Mouse (Mus musculus) intestine, embryonic 15.5 days (tissue): ENCODE results near the gene Slc25a22. TPM values are rescaled to one million over a fixed set of nuclear protein-coding genes. Genes with fewer than 3 reads are reported as not detected.
A peak's percentile ranks its signal among the peaks of the same experiment; 100 is the strongest.

Experiments used
- ATAC-seq: fragments of 200-750 bp; cut with Nextera tagmentation; 2 replicates; pipeline ENCODE4 v1.8.0; 2017; ENCODE audit warnings: moderate TSS enrichment, moderate library complexity
- H3K27ac ChIP-seq: fragments of 300-500 bp; sonication (generic); 2 replicates; pipeline ENCODE4 v1.5.1; 2015; ENCODE audit warnings: mild to moderate bottlenecking, inconsistent platforms
- H3K27me3 ChIP-seq: fragments of 300-500 bp; sonication (generic); replicated peaks from 2 replicates; pipeline ENCODE4 v1.6.1; 2015; ENCODE audit warnings: inconsistent platforms
- H3K36me3 ChIP-seq: fragments of 300-500 bp; sonication (generic); 2 replicates; pipeline ENCODE4 v1.6.1; 2015; ENCODE audit warnings: inconsistent platforms
- H3K4me1 ChIP-seq: fragments of 300-500 bp; sonication (generic); replicated peaks from 2 replicates; pipeline ENCODE4 v1.6.1; 2015; ENCODE audit warnings: inconsistent platforms
- H3K4me2 ChIP-seq: fragments of 300-500 bp; sonication (generic); replicated peaks from 2 replicates; pipeline ENCODE4 v1.6.1; 2015; ENCODE audit warnings: mild to moderate bottlenecking, inconsistent platforms
- H3K4me3 ChIP-seq: fragments of 300-500 bp; sonication (generic); replicated peaks from 2 replicates; pipeline ENCODE4 v1.5.1; 2015; ENCODE audit warnings: inconsistent platforms
- H3K9ac ChIP-seq: fragments of 300-500 bp; sonication (generic); 2 replicates; pipeline ENCODE4 v1.6.1; 2015; ENCODE audit warnings: inconsistent platforms
- H3K9me3 ChIP-seq: fragments of 300-500 bp; sonication (generic); 2 replicates; pipeline ENCODE4 v1.6.1; 2016; ENCODE audit warnings: inconsistent platforms
- WGBS: fragments of 180-500 bp; shearing (Covaris S2); methylation state at CpG from one replicate; pipeline ENCODE4 v1.1.7; 2015; 5-methylcytosine and 5-hydroxymethylcytosine counted together
- polyA plus RNA-seq: library from polyadenylated mRNA; unstranded; fragments of >200 nt; fragmentation: Nextera tagmentation; extraction: Ambion mirVana; gene quantifications from 2 replicates; pipeline ENCODE4 v1.2.1, GENCODE M21; 2015

The Slc25a22 gene
- 28.5 and 33.1 TPM in 2 replicates for polyA plus RNA-seq

DNA sequence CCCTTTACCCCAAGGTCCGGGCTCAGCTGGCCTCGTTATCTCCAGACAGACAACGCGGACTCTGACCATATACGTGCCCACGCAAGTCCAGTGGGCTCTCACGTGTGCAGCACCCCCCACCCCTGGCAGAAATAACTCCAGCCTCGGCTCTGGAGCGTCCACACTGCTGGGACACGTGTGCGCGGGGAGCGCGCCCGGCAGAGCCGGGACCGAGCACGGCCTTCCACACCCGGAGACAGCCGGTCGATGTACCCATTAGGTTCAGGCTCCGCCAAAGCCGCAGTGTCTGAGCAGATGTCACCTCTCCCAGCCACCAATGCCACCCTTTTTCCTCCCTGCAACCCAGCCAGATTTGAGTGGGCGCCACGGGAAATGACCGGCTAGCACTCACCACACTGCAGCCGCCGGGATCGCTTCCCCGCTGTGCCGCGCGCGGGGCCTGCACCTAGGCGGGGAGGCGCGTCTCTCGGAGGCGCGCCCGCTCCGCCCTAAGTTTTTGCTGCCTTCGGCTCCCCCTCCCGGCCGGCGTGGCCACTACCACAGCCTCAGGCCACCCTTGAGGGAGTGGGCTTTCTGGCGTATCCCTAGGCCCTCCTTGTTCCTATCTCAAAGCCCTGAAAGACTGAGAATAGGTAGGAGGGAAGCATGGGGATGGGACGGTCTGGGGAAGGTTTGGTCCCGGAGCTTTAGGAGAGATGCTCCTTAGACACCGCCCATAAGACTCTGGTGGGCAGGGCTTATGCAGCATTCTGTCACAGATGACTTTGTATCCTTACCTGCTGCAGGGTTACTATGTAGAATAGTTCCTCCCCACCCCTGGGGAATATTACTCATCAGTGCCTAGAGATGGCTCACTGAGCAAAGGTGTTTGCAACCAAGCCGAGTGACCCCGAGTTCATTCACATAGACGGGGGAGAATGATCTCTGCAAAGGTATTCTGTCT lies at the start of gene Slc25a22:
Slc25a22 (minus strand) TSS at position 715 of the 943 bp plus-strand sequence.
- peak; percentile 87 for ATAC-seq
- peak within 1 kb of the TSS; percentile 60 for H3K4me3 ChIP-seq
- H3K4me1 ChIP-seq = peaks cover 50% of the 10 kb centered on the region
- WGBS = 6% methylated on average over 52 of the region's 53 CpGs
- H3K4me2 ChIP-seq = peak within 1 kb of the TSS; percentile 94
- peak within 1 kb of the TSS; percentile 64; the same call in 1 of the 2 replicates for H3K27ac ChIP-seq
- no peaks in the 10 kb centered on the region for H3K27me3 ChIP-seq
- no peaks in the 10 kb centered on the region for H3K9me3 ChIP-seq
- peaks cover 11% of the 10 kb centered on the region; the same call in 1 of the 2 replicates for H3K36me3 ChIP-seq
- peak within 1 kb of the TSS; percentile 73 for H3K9ac ChIP-seq

DNA sequence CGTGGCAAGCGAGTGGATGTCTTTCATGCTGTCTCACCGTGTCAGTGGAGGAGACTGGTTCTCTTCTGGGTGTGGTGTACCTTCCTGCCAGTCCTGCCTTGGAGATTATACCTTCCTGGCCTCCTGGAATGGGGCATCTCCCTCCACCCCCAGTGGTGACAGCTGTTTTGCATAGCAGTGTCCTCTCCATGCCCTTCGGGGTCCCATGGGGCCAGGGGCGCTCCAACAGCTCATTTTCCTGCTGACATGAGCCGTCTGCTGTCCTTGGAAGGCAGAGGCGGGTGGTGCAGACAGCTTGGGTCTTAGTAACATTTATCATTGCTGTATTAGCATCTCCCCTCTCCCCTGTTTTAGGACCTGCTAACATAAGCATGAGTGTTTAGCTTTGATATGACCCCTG lies 49.4 kb upstream of the Slc25a22 start:
- Histone ChIP-seq H3K9me3 (no peaks in the 10 kb centered on the region), H3K27me3 (peaks cover 6% of the 10 kb centered on the region), H3K4me2 (no peak overlapping the region), H3K36me3 (peaks cover under 1% of the 10 kb centered on the region; the same call in 1 of the 2 replicates), H3K4me3 (no peak overlapping the region), H3K27ac (no peak overlapping the region), H3K4me1 (peaks cover 7% of the 10 kb centered on the region), H3K9ac (no peak overlapping the region; the same call in 1 of the 2 replicates)
- 76% methylated on average over 7 of the region's 7 CpGs for WGBS
- ATAC-seq = no peak

DNA sequence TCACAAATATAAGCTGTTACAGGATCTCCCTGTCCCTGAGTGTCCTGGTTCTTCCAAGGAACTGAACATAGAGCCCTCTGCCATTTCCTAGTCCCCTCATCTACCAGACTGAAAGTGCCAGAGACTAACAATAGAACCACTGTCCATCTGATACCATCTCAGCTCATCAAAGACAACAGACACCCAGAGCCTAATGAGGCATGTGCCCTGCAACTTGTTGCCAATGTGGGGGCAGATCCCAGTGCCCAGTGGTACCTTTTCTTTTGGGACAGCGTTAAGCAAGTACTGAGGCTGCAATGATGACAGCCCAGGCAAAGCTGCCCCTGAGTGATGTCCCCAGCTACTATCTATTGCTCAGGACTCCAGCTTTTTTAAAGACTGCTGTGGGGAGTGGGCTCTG lies 48.5 kb upstream of the Slc25a22 start:
- H3K4me2 ChIP-seq = no peak overlapping the region
- H3K9ac ChIP-seq = no peak overlapping the region
- H3K27ac ChIP-seq = no peak overlapping the region
- peaks cover 11% of the 10 kb centered on the region for H3K27me3 ChIP-seq
- peaks cover 15% of the 10 kb centered on the region for H3K4me1 ChIP-seq
- no peaks in the 10 kb centered on the region for H3K9me3 ChIP-seq
- ATAC-seq = no peak
- no peaks in the 10 kb centered on the region for H3K36me3 ChIP-seq
- H3K4me3 ChIP-seq = no peak overlapping the region
- 91% methylated on average over 1 of the region's 1 CpGs for WGBS

GRCm38 (mm10) chr7:141485606-141486005 lies 47.9 kb upstream of the Slc25a22 start:
- Histone ChIP-seq H3K4me3 (no peak overlapping the region), H3K4me2 (no peak overlapping the region), H3K9ac (no peak overlapping the region), H3K36me3 (no peaks in the 10 kb centered on the region), H3K27ac (no peak overlapping the region), H3K27me3 (peaks cover 11% of the 10 kb centered on the region), H3K9me3 (no peaks in the 10 kb centered on the region), H3K4me1 (peaks cover 20% of the 10 kb centered on the region)
- 83% methylated on average over 2 of the region's 2 CpGs for WGBS
- ATAC-seq = no peak

- no peaks in the 10 kb centered on the region for H3K9me3 ChIP-seq
- H3K9ac ChIP-seq = no peak overlapping the region
- H3K27me3 ChIP-seq = peaks cover 11% of the 10 kb centered on the region
- 64% methylated on average over 2 of the region's 2 CpGs for whole genome bisulfite sequencing
- no peak overlapping the region for H3K27ac ChIP-seq
- H3K4me1 ChIP-seq = peaks cover 20% of the 10 kb centered on the region
- no peak overlapping the region for H3K4me2 ChIP-seq
- no peaks in the 10 kb centered on the region for H3K36me3 ChIP-seq
- no peak overlapping the region for H3K4me3 ChIP-seq
- no peak for ATAC-seq
These were observed 47.5 kb upstream of the Slc25a22 start for GRCm38 (mm10) chr7:141485186-141485585.

- WGBS = 75% methylated on average over 5 of the region's 5 CpGs
- Histone ChIP-seq H3K9me3 (no peaks in the 10 kb centered on the region), H3K36me3 (no peaks in the 10 kb centered on the region), H3K4me1 (peaks cover 20% of the 10 kb centered on the region), H3K27me3 (peaks cover 11% of the 10 kb centered on the region), H3K4me3 (no peak overlapping the region), H3K4me2 (no peak overlapping the region), H3K27ac (no peak overlapping the region), H3K9ac (no peak overlapping the region)
- no peak for ATAC-seq
These were observed 46.8 kb upstream of the Slc25a22 start for GRCm38 (mm10) chr7:141484186-141485120.

DNA sequence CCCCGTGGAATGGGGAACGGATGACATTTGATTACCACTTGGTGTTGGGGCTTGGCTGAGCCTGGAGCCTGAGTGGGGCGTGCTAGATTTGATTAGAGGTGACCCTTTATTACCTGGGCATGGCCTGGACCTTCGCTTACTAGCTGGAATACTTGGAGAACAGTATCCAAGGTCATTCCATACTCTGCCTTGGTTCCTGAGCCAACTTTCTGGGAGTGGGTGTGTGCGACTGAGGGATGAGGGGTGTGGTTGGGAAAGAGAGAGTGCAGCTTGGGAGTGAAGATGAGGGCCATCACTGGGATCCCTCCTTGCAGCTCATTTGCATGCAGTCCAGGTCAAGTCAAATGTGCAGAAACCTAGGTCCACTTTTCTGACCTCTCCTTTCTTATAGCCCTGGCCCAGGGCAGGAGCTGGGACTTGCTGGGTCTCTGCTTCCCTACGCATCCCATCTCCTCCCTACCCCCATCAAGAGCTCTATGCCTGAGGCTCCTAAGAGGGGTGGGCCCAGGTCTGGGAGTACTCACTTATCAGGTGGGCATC lies 45.5 kb upstream of the Slc25a22 start:
- Histone ChIP-seq H3K36me3 (no peaks in the 10 kb centered on the region), H3K27ac (no peak overlapping the region), H3K9me3 (no peaks in the 10 kb centered on the region), H3K4me1 (peaks cover 23% of the 10 kb centered on the region), H3K4me2 (no peak overlapping the region), H3K27me3 (peaks cover 11% of the 10 kb centered on the region), H3K9ac (no peak overlapping the region), H3K4me3 (no peak overlapping the region)
- WGBS = 75% methylated on average over 6 of the region's 6 CpGs
- no peak for ATAC-seq

DNA sequence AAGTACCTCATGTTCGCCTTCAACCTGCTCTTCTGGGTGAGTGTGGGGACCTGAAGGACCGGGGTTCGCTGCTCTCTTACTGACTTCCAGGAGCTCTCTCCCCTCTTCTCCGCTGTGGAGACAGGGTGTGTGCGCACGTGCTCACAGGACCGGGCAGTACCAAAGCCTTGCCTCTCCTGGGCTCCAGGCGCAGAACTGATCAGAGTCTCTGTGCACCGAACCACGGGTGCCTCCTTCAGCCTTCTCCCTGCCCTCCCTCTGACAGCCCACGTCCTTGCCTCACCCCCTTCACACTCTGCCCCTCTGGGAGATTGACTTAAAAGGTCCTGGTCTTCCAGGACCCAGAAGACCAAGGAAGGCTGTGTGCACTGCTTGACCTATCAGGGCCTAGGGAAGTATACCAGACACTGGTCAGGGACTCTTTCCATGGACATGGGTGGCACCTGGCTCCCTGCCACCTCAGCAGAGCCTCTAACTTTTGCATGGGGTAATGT lies 44.9 kb upstream of the Slc25a22 start:
- Histone ChIP-seq H3K4me2 (peak overlapping the region; percentile 99), H3K27ac (no peak overlapping the region), H3K36me3 (no peaks in the 10 kb centered on the region), H3K9me3 (no peaks in the 10 kb centered on the region), H3K27me3 (peaks cover 11% of the 10 kb centered on the region), H3K4me3 (peak overlapping the region; percentile 57), H3K4me1 (peaks cover 29% of the 10 kb centered on the region), H3K9ac (peak overlapping the region; percentile 48)
- no peak for ATAC-seq
- 13% methylated on average over 11 of the region's 11 CpGs for WGBS

GRCm38 (mm10) chr7:141481498-141482401 lies 44.1 kb upstream of the Slc25a22 start:
- peak overlapping the region; percentile 57 for H3K4me3 ChIP-seq
- peaks cover 38% of the 10 kb centered on the region for H3K4me1 ChIP-seq
- no peak overlapping the region for H3K27ac ChIP-seq
- no peaks in the 10 kb centered on the region for H3K36me3 ChIP-seq
- peaks cover 11% of the 10 kb centered on the region for H3K27me3 ChIP-seq
- H3K9ac ChIP-seq = peak overlapping the region; percentile 48
- WGBS = under 1% methylated on average over 70 of the region's 81 CpGs
- peak overlapping the region; percentile 99 for H3K4me2 ChIP-seq
- ATAC-seq = peak; percentile 15; the same call in 1 of the 2 replicates
- no peaks in the 10 kb centered on the region for H3K9me3 ChIP-seq

DNA sequence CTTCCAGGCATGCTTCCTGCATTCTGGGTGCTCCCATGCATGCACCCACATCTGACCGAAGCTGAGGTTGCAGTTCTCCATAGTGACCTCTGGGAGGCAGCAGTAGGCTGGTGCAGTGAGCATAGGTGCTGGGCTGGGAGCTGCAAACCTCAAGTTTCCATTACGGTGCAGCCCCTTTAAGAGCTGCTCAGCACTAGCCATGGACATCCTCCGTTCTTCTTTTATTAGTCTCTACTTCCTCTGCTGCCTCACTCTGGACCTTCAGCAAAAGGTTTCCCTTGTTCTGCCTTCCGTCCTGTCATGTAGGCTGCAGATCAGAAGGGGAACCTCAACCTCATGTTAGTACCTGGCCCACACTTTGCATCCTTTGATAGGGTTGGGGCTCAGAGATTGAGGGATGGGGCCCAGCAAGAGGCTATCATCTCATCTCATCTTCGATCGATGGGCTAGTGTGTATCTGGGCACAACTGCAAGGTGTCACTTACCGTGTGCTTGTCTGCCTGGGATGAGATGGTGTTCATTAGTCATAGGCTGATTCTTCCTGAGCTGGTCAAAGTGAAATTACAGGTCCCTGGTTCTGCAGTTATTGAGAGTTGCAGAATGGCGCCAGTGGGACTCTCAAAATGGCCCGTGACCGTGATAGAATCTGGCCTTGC lies 43.3 kb upstream of the Slc25a22 start:
- Histone ChIP-seq H3K9ac (peak overlapping the region; percentile 48; the same call in 1 of the 2 replicates), H3K9me3 (no peaks in the 10 kb centered on the region), H3K4me1 (peaks cover 44% of the 10 kb centered on the region), H3K27ac (no peak overlapping the region), H3K27me3 (peaks cover 11% of the 10 kb centered on the region), H3K36me3 (no peaks in the 10 kb centered on the region), H3K4me2 (peak overlapping the region; percentile 99), H3K4me3 (peak overlapping the region; percentile 57)
- WGBS = 11% methylated on average over 10 of the region's 10 CpGs
- peak; percentile 39 for ATAC-seq
